Mouse (Mus musculus) forebrain, embryonic 12.5 days (tissue): Measurements from ENCODE around the gene Tbc1d22a. TPM values are rescaled to one million over a fixed set of nuclear protein-coding genes. Genes with fewer than 3 reads are reported as not detected.

Experiments used
- ATAC-seq: fragments of 200-750 bp; cut with Nextera tagmentation; 2 replicates; pipeline ENCODE4 v1.8.0; 2017; ENCODE audit warnings: moderate TSS enrichment; ENCODE audit not compliant: low FRiP score
- H3K27ac ChIP-seq: fragments of 300-500 bp; sonication (generic); 2 replicates; pipeline ENCODE4 v1.5.1; 2016; ENCODE audit warnings: mild to moderate bottlenecking
- H3K27me3 ChIP-seq: fragments of 300-500 bp; sonication (generic); 2 replicates; pipeline ENCODE4 v1.6.1; 2016; ENCODE audit warnings: mild to moderate bottlenecking
- H3K36me3 ChIP-seq: fragments of 300-500 bp; sonication (generic); replicated peaks from 2 replicates; pipeline ENCODE4 v1.6.1; 2016; ENCODE audit warnings: mild to moderate bottlenecking
- H3K4me1 ChIP-seq: fragments of 300-500 bp; sonication (generic); 2 replicates; pipeline ENCODE4 v1.6.1; 2016
- H3K4me2 ChIP-seq: fragments of 300-500 bp; sonication (generic); 2 replicates; pipeline ENCODE4 v1.6.1; 2016; ENCODE audit warnings: mild to moderate bottlenecking, moderate library complexity
- H3K4me3 ChIP-seq: fragments of 300-500 bp; sonication (generic); replicated peaks from 2 replicates; pipeline ENCODE4 v1.5.1; 2016; ENCODE audit warnings: mild to moderate bottlenecking
- H3K9ac ChIP-seq: fragments of 300-500 bp; sonication (generic); 2 replicates; pipeline ENCODE4 v1.6.1; 2016; ENCODE audit warnings: mild to moderate bottlenecking
- H3K9me3 ChIP-seq: fragments of 300-500 bp; sonication (generic); 2 replicates; pipeline ENCODE4 v1.6.1; 2016
- WGBS: fragments of 180-500 bp; shearing (Covaris S2); methylation state at CpG from one replicate; pipeline ENCODE4 v1.1.7; 2016; 5-methylcytosine and 5-hydroxymethylcytosine counted together
- polyA plus RNA-seq: library from polyadenylated mRNA; unstranded; fragments of >200 nt; fragmentation: Nextera tagmentation; extraction: Ambion mirVana; gene quantifications from 2 replicates; pipeline ENCODE4 v1.2.1, GENCODE M21; 2016

Tbc1d22a gene
- polyA plus RNA-seq, 1 experiment from 2014 or later = 9.1 TPM

DNA sequence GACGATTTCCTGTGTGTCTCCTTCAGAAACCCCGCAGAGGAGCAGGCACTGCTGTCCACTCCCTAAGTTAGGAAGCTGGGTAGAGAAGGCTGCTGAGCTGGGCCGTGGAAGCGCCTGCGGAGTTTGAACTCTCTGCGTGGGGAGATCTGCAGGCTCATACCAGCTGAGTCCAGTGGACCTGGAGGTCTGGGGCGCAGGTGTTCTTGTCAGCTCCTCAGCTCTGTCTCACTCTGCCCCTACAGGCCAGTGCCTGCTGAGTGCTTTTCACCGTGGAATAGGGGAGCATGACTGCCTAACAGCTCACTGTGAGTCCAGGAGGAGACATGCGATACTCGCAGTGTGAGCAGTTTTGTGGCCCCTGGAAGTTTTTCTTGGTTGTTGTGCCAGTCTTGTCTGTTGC lies 123.5 kb downstream of the Tbc1d22a start:
- H3K4me2 ChIP-seq = no peak overlapping the region
- no peaks in the 10 kb centered on the region for H3K9me3 ChIP-seq
- no peaks in the 10 kb centered on the region for H3K27me3 ChIP-seq
- 81% methylated on average over 10 of the region's 10 CpGs for WGBS
- no peak overlapping the region for H3K27ac ChIP-seq
- H3K9ac ChIP-seq = no peak overlapping the region
- H3K36me3 ChIP-seq = no peaks in the 10 kb centered on the region
- no peak for ATAC-seq
- peaks cover 14% of the 10 kb centered on the region; the same call in 1 of the 2 replicates for H3K4me1 ChIP-seq
- H3K4me3 ChIP-seq = no peak overlapping the region

DNA sequence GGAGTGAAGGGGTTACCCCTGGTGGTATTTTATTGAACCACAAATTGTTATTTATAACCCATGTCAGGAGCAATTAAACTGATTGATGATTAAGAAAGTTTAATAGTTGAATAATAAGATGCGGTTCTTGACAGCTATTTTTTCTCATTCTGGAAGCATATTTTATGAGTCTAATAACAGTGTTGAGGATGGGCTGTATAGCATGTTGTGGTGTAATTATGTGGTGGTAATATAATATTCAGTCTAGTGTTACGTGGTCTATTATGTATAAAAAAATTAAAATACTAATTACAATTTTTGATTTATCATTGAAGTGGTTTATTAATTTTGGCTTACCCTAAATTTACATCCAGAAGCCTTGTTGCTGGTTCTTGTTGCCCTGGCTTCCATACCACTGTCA lies 125.5 kb downstream of the Tbc1d22a start:
- no peak for ATAC-seq
- no peak overlapping the region for H3K9ac ChIP-seq
- H3K36me3 ChIP-seq = no peaks in the 10 kb centered on the region
- no peak overlapping the region for H3K4me3 ChIP-seq
- H3K4me2 ChIP-seq = no peak overlapping the region
- 87% methylated on average over 2 of the region's 2 CpGs for WGBS
- H3K9me3 ChIP-seq = no peaks in the 10 kb centered on the region
- no peak overlapping the region for H3K27ac ChIP-seq
- H3K4me1 ChIP-seq = peaks cover 27% of the 10 kb centered on the region
- no peaks in the 10 kb centered on the region for H3K27me3 ChIP-seq

- H3K4me3 ChIP-seq = no peak overlapping the region
- ATAC-seq = no peak
- WGBS = 81% methylated on average over 6 of the region's 6 CpGs
- H3K4me2 ChIP-seq = no peak overlapping the region
- peaks cover 35% of the 10 kb centered on the region for H3K4me1 ChIP-seq
- H3K27ac ChIP-seq = no peak overlapping the region
- H3K9ac ChIP-seq = no peak overlapping the region
- H3K9me3 ChIP-seq = no peaks in the 10 kb centered on the region
- no peaks in the 10 kb centered on the region for H3K27me3 ChIP-seq
- no peaks in the 10 kb centered on the region for H3K36me3 ChIP-seq
Measured at GRCm38 (mm10) chr15:86340766-86341165, 126.5 kb downstream of the Tbc1d22a start.

DNA sequence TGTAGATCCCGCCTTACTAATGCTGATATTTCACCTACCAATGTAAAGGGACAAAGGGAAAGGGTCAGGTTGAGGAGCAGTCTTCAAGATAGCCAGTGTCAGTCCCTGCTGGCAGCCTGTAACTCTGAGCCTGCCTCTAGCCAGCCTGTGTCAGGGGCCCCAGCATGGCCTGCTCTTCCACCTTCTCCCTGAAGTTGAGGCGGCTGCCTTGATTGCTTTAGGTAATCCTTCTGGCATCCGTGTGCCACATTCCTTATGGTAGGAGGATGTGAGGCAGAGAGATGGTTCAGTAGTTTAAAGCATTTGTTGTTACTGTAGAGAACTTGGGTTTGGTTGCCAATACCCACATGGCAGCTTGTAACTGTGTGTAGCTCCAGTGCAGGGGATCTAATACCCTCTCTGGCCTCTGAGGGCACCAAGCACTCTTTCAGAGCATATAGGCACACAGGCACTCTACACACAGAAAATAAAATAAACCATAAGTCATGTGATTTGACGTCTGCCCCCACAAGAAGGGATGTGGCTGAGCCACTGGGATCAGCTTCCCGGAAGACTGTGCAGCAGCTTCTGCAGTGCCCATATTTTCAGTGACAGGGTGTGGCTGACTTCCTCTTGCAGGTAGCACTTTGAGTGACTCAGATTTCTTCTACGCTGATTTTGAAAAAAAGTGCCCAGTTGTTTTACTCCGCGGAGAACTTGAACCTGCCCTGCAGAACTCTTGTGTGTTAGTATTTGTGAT lies 128.5 kb downstream of the Tbc1d22a start:
- Histone ChIP-seq H3K4me2 (no peak overlapping the region), H3K27me3 (no peaks in the 10 kb centered on the region), H3K9me3 (no peaks in the 10 kb centered on the region), H3K27ac (no peak overlapping the region), H3K4me3 (no peak overlapping the region), H3K36me3 (no peaks in the 10 kb centered on the region), H3K9ac (no peak overlapping the region), H3K4me1 (peaks cover 50% of the 10 kb centered on the region)
- 89% methylated on average over 8 of the region's 8 CpGs for WGBS
- no peak for ATAC-seq

DNA sequence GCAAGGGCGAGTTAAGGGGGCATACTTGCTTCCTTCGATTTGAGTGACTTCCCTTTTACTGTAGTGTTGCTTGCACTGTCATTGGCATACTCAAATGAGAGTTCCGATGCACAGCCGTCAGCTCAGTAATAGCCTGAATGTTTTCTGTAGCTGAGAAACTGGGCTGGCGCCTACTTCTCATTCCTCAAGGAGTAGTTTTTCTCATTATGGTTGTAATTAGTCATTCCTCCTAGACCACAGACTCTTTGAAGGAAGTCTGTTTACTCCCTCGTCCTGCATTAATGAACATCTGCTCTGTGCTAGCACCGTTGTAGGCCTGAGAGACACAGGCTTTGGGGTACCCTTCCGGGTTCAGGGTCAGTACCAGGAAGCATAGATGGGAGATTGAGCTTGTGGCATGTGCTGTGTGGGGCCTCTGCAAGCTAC lies 130.7 kb downstream of the Tbc1d22a start:
- ATAC-seq = peak; percentile 40; the same call in 1 of the 2 replicates
- H3K27ac ChIP-seq = peak overlapping the region; percentile 62
- H3K27me3 ChIP-seq = no peaks in the 10 kb centered on the region
- WGBS = 34% methylated on average over 8 of the region's 8 CpGs
- H3K36me3 ChIP-seq = no peaks in the 10 kb centered on the region
- H3K4me2 ChIP-seq = no peak overlapping the region
- no peak overlapping the region for H3K9ac ChIP-seq
- no peak overlapping the region for H3K4me3 ChIP-seq
- peaks cover 51% of the 10 kb centered on the region for H3K4me1 ChIP-seq
- no peaks in the 10 kb centered on the region for H3K9me3 ChIP-seq

DNA sequence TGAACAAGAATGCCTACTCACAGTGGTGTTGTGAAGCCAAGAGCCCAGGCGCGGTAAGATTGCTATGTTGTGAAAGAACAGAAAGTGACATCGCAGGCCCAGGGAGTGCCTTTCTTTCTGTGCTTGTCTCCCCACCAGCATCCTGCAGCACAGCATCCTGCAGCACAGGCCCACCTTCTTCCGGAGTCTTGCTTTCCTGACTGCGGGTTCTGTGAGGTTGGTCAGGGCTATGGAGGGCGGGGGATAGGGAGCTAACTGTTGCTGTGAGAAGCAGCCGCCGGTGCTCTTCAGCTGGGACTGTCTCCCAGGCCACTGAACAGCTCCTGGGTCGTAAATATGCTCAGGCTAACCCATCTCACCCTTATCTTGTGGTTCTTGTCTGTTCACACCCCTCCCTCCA lies 131.6 kb downstream of the Tbc1d22a start:
- Histone ChIP-seq H3K27ac (peak overlapping the region; percentile 61), H3K4me1 (peaks cover 46% of the 10 kb centered on the region), H3K27me3 (no peaks in the 10 kb centered on the region), H3K4me3 (no peak overlapping the region), H3K4me2 (no peak overlapping the region), H3K36me3 (no peaks in the 10 kb centered on the region), H3K9me3 (no peaks in the 10 kb centered on the region), H3K9ac (no peak overlapping the region)
- no peak for ATAC-seq
- 62% methylated on average over 9 of the region's 9 CpGs for WGBS

GRCm38 (mm10) chr15:86346606-86347005 lies 132.3 kb downstream of the Tbc1d22a start:
- 56% methylated on average over 3 of the region's 3 CpGs for WGBS
- peaks cover 47% of the 10 kb centered on the region for H3K4me1 ChIP-seq

GRCm38 (mm10) chr15:86354932-86355331 lies 140.7 kb downstream of the Tbc1d22a start:
- no peak for ATAC-seq
- Histone ChIP-seq H3K4me2 (no peak overlapping the region), H3K27ac (no peak overlapping the region), H3K9me3 (no peaks in the 10 kb centered on the region), H3K4me1 (peaks cover 8% of the 10 kb centered on the region; the same call in 1 of the 2 replicates), H3K36me3 (no peaks in the 10 kb centered on the region), H3K9ac (no peak overlapping the region), H3K27me3 (no peaks in the 10 kb centered on the region), H3K4me3 (no peak overlapping the region)
- 95% methylated on average over 2 of the region's 2 CpGs for WGBS

More at GRCm38 (mm10) chr15:86346606-86347005, 132.3 kb downstream of the Tbc1d22a start:
- no peaks in the 10 kb centered on the region for H3K36me3 ChIP-seq
- H3K4me2 ChIP-seq = no peak overlapping the region; the same call in 1 of the 2 replicates
- peak overlapping the region; percentile 53 for H3K27ac ChIP-seq
- H3K27me3 ChIP-seq = no peaks in the 10 kb centered on the region
- ATAC-seq = no peak
- H3K9ac ChIP-seq = no peak overlapping the region
- no peaks in the 10 kb centered on the region for H3K9me3 ChIP-seq
- no peak overlapping the region for H3K4me3 ChIP-seq

GRCm38 (mm10) chr15:86355857-86356256 lies 141.6 kb downstream of the Tbc1d22a start:
- H3K4me3 ChIP-seq = no peak overlapping the region
- no peak overlapping the region for H3K4me2 ChIP-seq
- WGBS = 90% methylated on average over 2 of the region's 2 CpGs
- no peaks in the 10 kb centered on the region for H3K9me3 ChIP-seq
- no peaks in the 10 kb centered on the region for H3K27me3 ChIP-seq
- H3K36me3 ChIP-seq = no peaks in the 10 kb centered on the region
- no peak for ATAC-seq
- H3K9ac ChIP-seq = no peak overlapping the region
- peaks cover 8% of the 10 kb centered on the region; the same call in 1 of the 2 replicates for H3K4me1 ChIP-seq
- H3K27ac ChIP-seq = no peak overlapping the region

GRCm38 (mm10) chr15:86360376-86360775 lies 146.1 kb downstream of the Tbc1d22a start:
- Histone ChIP-seq H3K4me3 (no peak overlapping the region), H3K4me1 (peaks cover 25% of the 10 kb centered on the region), H3K4me2 (no peak overlapping the region), H3K36me3 (no peaks in the 10 kb centered on the region), H3K9ac (no peak overlapping the region), H3K27ac (no peak overlapping the region), H3K27me3 (no peaks in the 10 kb centered on the region), H3K9me3 (no peaks in the 10 kb centered on the region)
- ATAC-seq = no peak
- 60% methylated on average over 3 of the region's 3 CpGs for WGBS

- WGBS = 74% methylated on average over 10 of the region's 10 CpGs
- H3K36me3 ChIP-seq = no peaks in the 10 kb centered on the region
- peak overlapping the region; percentile 42; the same call in 1 of the 2 replicates for H3K27ac ChIP-seq
- no peaks in the 10 kb centered on the region for H3K9me3 ChIP-seq
- no peak overlapping the region for H3K9ac ChIP-seq
- peaks cover 39% of the 10 kb centered on the region for H3K4me1 ChIP-seq
- H3K4me3 ChIP-seq = no peak overlapping the region
- H3K4me2 ChIP-seq = no peak overlapping the region
- no peaks in the 10 kb centered on the region for H3K27me3 ChIP-seq
- peak; percentile 42; the same call in 1 of the 2 replicates for ATAC-seq
Measured at GRCm38 (mm10) chr15:86362306-86363150, 148.3 kb downstream of the Tbc1d22a start.

DNA sequence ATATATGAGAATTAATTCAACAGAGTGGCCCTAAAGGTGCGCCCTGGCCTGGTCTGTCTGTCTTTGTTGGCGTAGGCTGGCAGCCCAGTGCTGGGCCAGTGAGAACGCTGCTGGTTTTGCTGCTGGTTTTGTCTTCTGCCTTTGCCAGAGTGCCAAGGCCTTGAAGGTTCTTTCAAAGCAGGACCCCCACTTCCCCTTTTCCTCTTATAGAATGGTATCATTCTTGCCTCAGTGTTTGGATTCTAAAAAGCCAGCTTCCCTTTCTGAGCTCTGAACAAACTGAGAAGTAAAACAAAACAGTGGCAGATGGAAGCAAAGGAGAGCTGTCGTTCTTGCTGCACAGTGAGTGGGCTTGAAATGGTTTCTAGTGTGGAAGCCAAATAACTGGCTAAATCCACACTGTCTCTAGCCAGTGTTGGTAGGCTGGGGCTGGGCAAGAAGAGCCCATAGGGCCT lies 149.6 kb downstream of the Tbc1d22a start:
- Histone ChIP-seq H3K36me3 (no peaks in the 10 kb centered on the region), H3K9me3 (no peaks in the 10 kb centered on the region), H3K4me1 (peaks cover 34% of the 10 kb centered on the region), H3K27me3 (no peaks in the 10 kb centered on the region), H3K27ac (peak overlapping the region; percentile 42; the same call in 1 of the 2 replicates), H3K4me2 (no peak overlapping the region), H3K9ac (no peak overlapping the region), H3K4me3 (no peak overlapping the region)
- no peak for ATAC-seq
- WGBS = 80% methylated on average over 4 of the region's 4 CpGs
